Mouse (Mus musculus) intestine, embryonic 16.5 days (tissue): ENCODE results near the gene Eif4enif1. TPM values are rescaled to one million over a fixed set of nuclear protein-coding genes. Genes with fewer than 3 reads are reported as not detected.

Experiments
- ATAC-seq: fragments of 200-750 bp; cut with Nextera tagmentation; 2 replicates; pipeline ENCODE4 v1.8.0; 2017; ENCODE audit warnings: moderate TSS enrichment, moderate library complexity
- H3K27ac ChIP-seq: fragments of 300-500 bp; sonication (generic); 2 replicates; pipeline ENCODE4 v1.5.1; 2014; ENCODE audit warnings: mild to moderate bottlenecking, low read length
- H3K27me3 ChIP-seq: fragments of 300-500 bp; sonication (generic); replicated peaks from 2 replicates; pipeline ENCODE4 v1.6.1; 2014; ENCODE audit warnings: low read length, control low read depth, mixed read lengths; ENCODE audit not compliant: control insufficient read depth, insufficient read depth
- H3K36me3 ChIP-seq: fragments of 300-500 bp; sonication (generic); 2 replicates; pipeline ENCODE4 v1.6.1; 2014; ENCODE audit warnings: low read length, control low read depth; ENCODE audit not compliant: control insufficient read depth, insufficient read depth
- H3K4me1 ChIP-seq: fragments of 300-500 bp; sonication (generic); 2 replicates; pipeline ENCODE4 v1.6.1; 2014; ENCODE audit warnings: low read length, control low read depth, mixed read lengths; ENCODE audit not compliant: control insufficient read depth, insufficient read depth
- H3K4me2 ChIP-seq: fragments of 300-500 bp; sonication (generic); 2 replicates; pipeline ENCODE4 v1.6.1; 2014; ENCODE audit warnings: low read depth, low read length, control low read depth
- H3K4me3 ChIP-seq: fragments of 300-500 bp; sonication (generic); 2 replicates; pipeline ENCODE4 v1.5.1; 2014; ENCODE audit warnings: mild to moderate bottlenecking, low read length
- H3K9ac ChIP-seq: fragments of 300-500 bp; sonication (generic); 2 replicates; pipeline ENCODE4 v1.6.1; 2014; ENCODE audit warnings: low read depth, low read length
- H3K9me3 ChIP-seq: fragments of 300-500 bp; sonication (generic); 2 replicates; pipeline ENCODE4 v1.6.1; 2016; ENCODE audit warnings: low read length, control low read depth; ENCODE audit not compliant: control insufficient read depth
- WGBS: fragments of 180-500 bp; shearing (Covaris S2); extraction: QIAGEN DNeasy Blood & Tissue Kit; methylation state at CpG from one replicate; pipeline ENCODE4 v1.1.7; 2014; 5-methylcytosine and 5-hydroxymethylcytosine counted together
- polyA plus RNA-seq: library from polyadenylated mRNA; unstranded; fragments of >200 nt; fragmentation: Nextera tagmentation; extraction: Ambion mirVana; gene quantifications from 2 replicates; pipeline ENCODE4 v1.2.1, GENCODE M21; 2015

Gene Eif4enif1
- polyA plus RNA-seq, 1 experiment from 2014 or later = 32.4 TPM

DNA sequence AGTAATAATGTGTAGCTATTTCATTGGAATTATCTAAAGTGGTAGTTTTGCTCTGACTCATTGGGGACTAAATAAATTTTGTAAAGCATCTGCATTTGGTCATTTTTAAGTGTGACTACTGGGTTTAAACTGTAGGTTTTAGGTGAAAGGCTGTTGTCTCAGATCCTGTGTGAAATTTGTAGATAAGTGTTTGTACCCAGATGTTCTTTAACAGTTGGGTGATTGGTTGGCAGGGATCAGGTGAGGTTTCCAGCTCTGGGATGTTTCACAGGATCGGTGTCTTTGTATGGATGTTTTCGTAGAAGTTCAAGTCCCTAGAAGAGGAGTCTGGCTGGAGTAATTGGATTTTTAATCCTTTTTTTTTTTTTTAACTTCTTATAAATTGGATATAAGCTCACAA is 1.6 kb downstream of the Eif4enif1 start:
- 80% methylated on average over 2 of the region's 2 CpGs for WGBS
- Histone ChIP-seq H3K27ac (no peak overlapping the region), H3K27me3 (no peaks in the 10 kb centered on the region), H3K4me1 (no peaks in the 10 kb centered on the region), H3K4me2 (peak overlapping the region; percentile 11; the same call in 1 of the 2 replicates), H3K4me3 (0 out of 2 replicates have a peak overlapping the region, but pooled peaks have one; percentile 46), H3K9me3 (no peaks in the 10 kb centered on the region), H3K36me3 (no peaks in the 10 kb centered on the region), H3K9ac (no peak overlapping the region)
- no peak for ATAC-seq

DNA sequence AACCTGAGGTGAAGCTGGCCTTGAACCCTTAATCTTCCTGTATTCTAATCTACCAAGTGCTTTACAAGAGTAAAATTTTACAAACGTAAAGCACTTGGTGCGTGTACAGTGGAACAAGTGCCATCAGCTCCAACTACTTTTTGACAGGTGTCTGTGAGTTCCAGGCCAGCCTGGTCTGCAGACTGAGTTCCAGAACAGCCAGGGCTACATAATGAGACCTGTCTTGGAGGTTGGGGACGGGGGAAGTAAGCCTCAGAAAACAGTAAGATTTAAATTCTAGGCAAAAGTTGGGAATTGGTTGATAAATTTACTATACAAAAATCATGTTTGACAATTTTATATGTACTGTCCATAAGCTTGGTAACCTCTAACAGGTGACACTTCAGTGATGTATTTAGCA is 3.0 kb downstream of the Eif4enif1 start:
- H3K36me3 ChIP-seq = no peaks in the 10 kb centered on the region
- ATAC-seq = no peak
- no peaks in the 10 kb centered on the region for H3K27me3 ChIP-seq
- no peak overlapping the region for H3K27ac ChIP-seq
- H3K4me2 ChIP-seq = no peak overlapping the region
- no peak overlapping the region for H3K9ac ChIP-seq
- no peak overlapping the region for H3K4me3 ChIP-seq
- no peaks in the 10 kb centered on the region for H3K9me3 ChIP-seq
- H3K4me1 ChIP-seq = no peaks in the 10 kb centered on the region
- 91% methylated on average over 3 of the region's 3 CpGs for WGBS

DNA sequence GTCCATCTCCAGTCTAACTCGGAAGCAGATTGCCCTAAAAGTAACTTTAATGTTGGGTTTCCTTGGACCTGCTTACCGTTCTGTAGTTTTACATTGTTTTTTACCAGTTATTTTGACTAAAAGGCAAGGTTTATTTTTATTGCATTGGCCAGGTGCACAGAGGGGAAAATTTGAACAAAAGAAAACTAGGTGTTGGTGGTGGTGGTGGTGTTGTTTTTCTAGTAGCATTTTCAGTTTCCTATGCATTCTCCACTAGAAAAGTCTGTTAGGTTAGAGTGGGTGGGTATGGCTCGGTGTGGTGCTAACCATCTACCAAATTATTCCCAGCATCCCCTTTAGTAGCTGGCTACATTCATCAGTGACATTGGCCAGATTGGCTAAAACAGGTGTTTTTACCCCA is 4.6 kb downstream of the Eif4enif1 start:
- no peak for ATAC-seq
- H3K4me3 ChIP-seq = no peak overlapping the region
- H3K27ac ChIP-seq = no peak overlapping the region
- peaks cover 2% of the 10 kb centered on the region; the same call in 1 of the 2 replicates for H3K36me3 ChIP-seq
- no peaks in the 10 kb centered on the region for H3K9me3 ChIP-seq
- WGBS = 96% methylated on average over 3 of the region's 3 CpGs
- no peaks in the 10 kb centered on the region for H3K4me1 ChIP-seq
- H3K4me2 ChIP-seq = no peak overlapping the region
- no peak overlapping the region for H3K9ac ChIP-seq
- no peaks in the 10 kb centered on the region for H3K27me3 ChIP-seq

DNA sequence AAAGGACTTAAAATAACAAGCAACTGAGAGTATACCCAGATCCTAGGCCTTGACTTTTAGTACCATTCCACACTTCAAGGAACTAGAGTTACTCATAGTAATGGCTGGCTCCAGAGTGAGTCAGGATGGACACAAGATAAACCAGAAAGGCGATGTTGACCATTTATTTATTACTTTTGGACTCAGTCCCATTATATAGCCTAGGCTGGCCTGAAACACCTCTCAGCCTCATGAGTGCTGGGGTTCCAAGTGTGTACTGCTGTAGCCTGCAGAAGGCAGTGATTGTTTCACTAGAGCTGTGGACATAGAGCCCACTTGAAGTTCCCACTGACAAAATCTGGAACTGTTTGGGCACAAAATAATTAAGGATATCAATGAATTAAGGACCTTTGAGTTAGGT is 10.3 kb downstream of the Eif4enif1 start:
- Histone ChIP-seq H3K4me3 (no peak overlapping the region), H3K36me3 (peaks cover 13% of the 10 kb centered on the region), H3K4me2 (no peak overlapping the region), H3K4me1 (no peaks in the 10 kb centered on the region), H3K27me3 (no peaks in the 10 kb centered on the region), H3K9ac (no peak overlapping the region), H3K27ac (no peak overlapping the region), H3K9me3 (no peaks in the 10 kb centered on the region)
- 76% methylated on average over 1 of the region's 1 CpGs for WGBS
- no peak for ATAC-seq

DNA sequence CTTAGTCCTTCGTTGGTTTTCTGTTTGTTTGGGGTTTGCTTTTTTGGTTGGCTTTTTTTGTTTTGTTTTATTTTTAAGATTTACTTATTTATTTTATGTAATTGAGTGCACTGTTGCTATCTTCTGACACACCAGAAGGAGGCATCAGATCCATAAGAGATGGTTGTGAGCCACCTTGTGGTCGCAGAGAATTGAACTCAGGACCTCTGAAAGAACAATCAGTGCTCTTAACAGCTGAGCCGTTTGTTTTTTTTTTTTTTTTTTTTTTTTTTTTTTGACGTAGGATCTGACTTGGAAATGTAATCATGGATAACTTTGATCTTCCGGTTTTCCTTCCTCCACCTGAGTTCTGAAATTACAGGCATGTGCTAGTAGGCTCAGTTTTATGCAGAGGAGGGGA is 20.9 kb downstream of the Eif4enif1 start:
- no peak overlapping the region for H3K27ac ChIP-seq
- H3K27me3 ChIP-seq = no peaks in the 10 kb centered on the region
- 68% methylated on average over 5 of the region's 5 CpGs for WGBS
- no peak overlapping the region for H3K4me2 ChIP-seq
- H3K9me3 ChIP-seq = no peaks in the 10 kb centered on the region
- H3K4me1 ChIP-seq = no peaks in the 10 kb centered on the region
- H3K4me3 ChIP-seq = no peak overlapping the region
- peaks cover 33% of the 10 kb centered on the region for H3K36me3 ChIP-seq
- no peak overlapping the region for H3K9ac ChIP-seq
- ATAC-seq = no peak

DNA sequence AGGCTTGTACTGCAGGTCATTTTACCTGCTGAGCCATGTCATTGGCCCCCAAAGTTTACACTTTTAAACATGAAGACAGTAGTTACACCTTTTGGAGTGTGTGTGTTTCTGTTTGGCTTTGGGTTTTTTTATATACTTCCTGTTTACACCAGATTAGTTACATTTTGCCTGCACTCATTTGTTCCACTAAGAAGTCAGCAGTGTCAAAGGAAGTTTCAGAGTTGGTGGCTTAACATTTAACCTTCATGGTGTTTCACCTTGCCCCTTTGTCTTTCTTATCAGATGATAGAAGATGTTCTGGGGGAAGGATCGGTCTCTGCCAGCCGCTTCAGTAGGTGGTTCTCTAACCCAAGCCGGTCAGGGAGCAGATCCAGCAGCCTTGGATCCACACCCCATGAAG is 24.9 kb downstream of the Eif4enif1 start:
- H3K36me3 ChIP-seq = peaks cover 33% of the 10 kb centered on the region

DNA sequence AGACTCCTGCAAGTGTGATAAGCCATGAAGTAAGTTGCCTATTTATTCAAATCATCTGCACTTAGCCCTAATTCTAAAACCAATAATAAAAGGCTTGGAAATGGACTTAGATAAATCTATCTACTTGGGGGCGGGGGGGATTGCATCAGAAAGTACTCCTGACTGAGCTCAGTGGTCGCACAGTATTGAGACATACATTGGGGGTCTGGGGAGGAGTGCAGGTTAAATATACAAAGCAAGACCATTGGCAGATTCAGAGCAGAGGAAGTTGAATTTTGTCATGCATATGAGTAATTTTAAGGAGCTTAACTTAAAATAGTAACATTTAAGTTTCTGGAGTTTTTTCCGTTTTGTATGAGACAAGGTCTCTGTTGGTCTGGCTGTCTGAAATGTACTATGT is 30.1 kb downstream of the Eif4enif1 start:
- 81% methylated on average over 3 of the region's 3 CpGs for WGBS

More for the DNA sequence above, 24.9 kb downstream of the Eif4enif1 start:
- no peak overlapping the region for H3K9ac ChIP-seq
- H3K27me3 ChIP-seq = no peaks in the 10 kb centered on the region
- no peak overlapping the region for H3K4me2 ChIP-seq
- no peak for ATAC-seq
- 95% methylated on average over 3 of the region's 3 CpGs for WGBS
- H3K4me3 ChIP-seq = no peak overlapping the region
- H3K9me3 ChIP-seq = no peaks in the 10 kb centered on the region
- H3K27ac ChIP-seq = no peak overlapping the region
- H3K4me1 ChIP-seq = no peaks in the 10 kb centered on the region

DNA sequence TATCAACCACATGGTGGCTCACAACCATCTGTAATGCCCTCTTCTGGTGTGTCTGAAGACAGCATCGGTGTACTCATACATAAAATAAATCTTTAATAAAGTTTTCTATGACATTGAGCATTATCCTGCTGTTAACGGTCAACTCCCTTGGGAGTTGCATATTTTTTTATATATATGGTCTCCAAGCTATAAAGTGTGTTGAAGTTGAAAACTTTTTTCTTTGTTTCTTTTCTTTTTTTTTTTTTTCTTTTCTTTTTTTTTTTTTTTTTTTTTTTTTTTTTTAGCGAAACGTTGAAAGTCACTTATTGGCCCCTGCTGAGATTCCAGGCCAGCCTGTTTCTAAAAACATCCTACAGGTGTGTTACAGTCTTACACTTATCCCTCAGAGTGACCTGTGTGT is 31.5 kb downstream of the Eif4enif1 start:
- Histone ChIP-seq H3K4me3 (no peak overlapping the region), H3K27me3 (no peaks in the 10 kb centered on the region), H3K4me2 (no peak overlapping the region), H3K9ac (no peak overlapping the region), H3K4me1 (no peaks in the 10 kb centered on the region), H3K9me3 (no peaks in the 10 kb centered on the region), H3K27ac (no peak overlapping the region), H3K36me3 (peaks cover 27% of the 10 kb centered on the region)
- no peak for ATAC-seq
- 89% methylated on average over 4 of the region's 4 CpGs for whole genome bisulfite sequencing

More for the DNA sequence above, 30.1 kb downstream of the Eif4enif1 start:
- Histone ChIP-seq H3K27me3 (no peaks in the 10 kb centered on the region), H3K4me3 (no peak overlapping the region), H3K9ac (no peak overlapping the region), H3K4me2 (no peak overlapping the region), H3K27ac (no peak overlapping the region), H3K4me1 (no peaks in the 10 kb centered on the region), H3K36me3 (peaks cover 23% of the 10 kb centered on the region), H3K9me3 (no peaks in the 10 kb centered on the region)
- ATAC-seq = no peak

DNA sequence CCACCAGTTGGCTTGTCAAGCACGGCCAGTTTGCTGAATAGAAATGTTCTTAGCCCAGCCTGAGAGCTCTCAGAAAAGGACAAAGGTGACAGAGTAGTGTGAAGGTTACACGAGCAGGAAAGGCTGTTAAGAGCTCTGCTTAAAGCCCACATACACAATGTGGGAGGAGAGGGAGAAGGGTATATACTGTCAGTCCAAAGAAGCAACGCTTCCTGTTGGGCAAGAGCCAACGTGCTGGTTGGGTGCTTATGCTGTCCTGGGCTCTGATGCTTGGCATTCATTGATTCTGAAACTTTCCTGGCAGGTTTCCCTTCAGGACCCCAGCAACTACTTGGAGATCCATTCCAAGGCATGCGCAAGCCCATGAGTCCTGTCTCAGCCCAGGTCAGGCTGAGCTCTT is 33.1 kb downstream of the Eif4enif1 start:
- H3K36me3 ChIP-seq = peaks cover 25% of the 10 kb centered on the region
- no peaks in the 10 kb centered on the region for H3K4me1 ChIP-seq
- ATAC-seq = no peak
- H3K9ac ChIP-seq = no peak overlapping the region
- H3K9me3 ChIP-seq = no peaks in the 10 kb centered on the region
- H3K4me3 ChIP-seq = no peak overlapping the region
- 87% methylated on average over 5 of the region's 5 CpGs for WGBS
- no peaks in the 10 kb centered on the region for H3K27me3 ChIP-seq
- H3K4me2 ChIP-seq = no peak overlapping the region
- H3K27ac ChIP-seq = no peak overlapping the region

DNA sequence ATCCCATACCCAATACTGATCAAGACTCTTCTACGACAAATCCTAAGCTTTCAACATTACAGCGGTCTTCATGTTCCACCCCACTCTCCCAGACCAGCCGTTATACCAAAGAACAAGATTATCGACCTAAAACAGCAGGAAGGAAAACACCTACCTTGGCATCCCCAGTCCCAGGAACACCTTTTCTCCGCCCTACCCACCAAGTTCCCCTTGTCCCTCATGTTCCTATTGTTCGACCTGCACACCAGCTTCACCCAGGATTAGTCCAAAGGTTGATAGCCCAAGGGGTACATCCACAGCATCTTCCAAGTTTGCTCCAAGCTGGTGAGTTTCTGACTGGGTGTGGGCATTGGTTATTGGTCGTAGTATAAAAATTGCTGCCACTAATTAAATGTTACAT is 40.2 kb downstream of the Eif4enif1 start:
- no peak for ATAC-seq
- no peak overlapping the region for H3K4me3 ChIP-seq

More for the DNA sequence above, 40.2 kb downstream of the Eif4enif1 start:
- H3K27ac ChIP-seq = no peak overlapping the region
- H3K27me3 ChIP-seq = no peaks in the 10 kb centered on the region
- no peaks in the 10 kb centered on the region for H3K4me1 ChIP-seq
- H3K9ac ChIP-seq = no peak overlapping the region
- H3K36me3 ChIP-seq = peaks cover 47% of the 10 kb centered on the region
- H3K9me3 ChIP-seq = no peaks in the 10 kb centered on the region
- WGBS = 92% methylated on average over 7 of the region's 7 CpGs
- H3K4me2 ChIP-seq = no peak overlapping the region
